Mouse (Mus musculus): ENCODE measurements around the gene Slc26a11. TPM values are rescaled to one million over a fixed set of nuclear protein-coding genes. Genes with fewer than 3 reads are reported as not detected.

The Slc26a11 gene
- polyA plus RNA-seq, 1 experiment from 2014 or later: 8.2 TPM

GRCm38 (mm10) chr11:119402501-119403160 is 47.3 kb downstream of the Slc26a11 start:
- Histone ChIP-seq H3K9ac (ENCODE audit: low read depth, low read length) (no peak overlapping the region), H3K27me3 (ENCODE audit: control insufficient read depth, insufficient read depth, low read length) (no peaks in the 10 kb centered on the region), H3K4me2 (replicated peaks; ENCODE audit: low read depth, low read length) (no peak overlapping the region), H3K4me1 (ENCODE audit: control insufficient read depth, insufficient read depth, low read length) (no peaks in the 10 kb centered on the region), H3K27ac (ENCODE audit: low read depth, low read length) (no peak overlapping the region), H3K9me3 (ENCODE audit: control insufficient read depth, low read length) (no peaks in the 10 kb centered on the region), H3K4me3 (ENCODE audit: low read length) (no peak overlapping the region), H3K36me3 (ENCODE audit: control insufficient read depth, insufficient read depth, low read length) (no peaks in the 10 kb centered on the region)
- WGBS: 52% methylated on average over 11 of the region's 11 CpGs
- no peak for ATAC-seq (ENCODE audit: low FRiP score, low TSS enrichment)

- no peaks in the 10 kb centered on the region for H3K36me3 ChIP-seq (ENCODE audit: control insufficient read depth, insufficient read depth, low read length)
- WGBS: 68% methylated on average over 5 of the region's 5 CpGs
- no peak overlapping the region for H3K4me3 ChIP-seq (ENCODE audit: low read length)
- no peak for ATAC-seq (ENCODE audit: low FRiP score, low TSS enrichment)
- no peaks in the 10 kb centered on the region for H3K27me3 ChIP-seq (ENCODE audit: control insufficient read depth, insufficient read depth, low read length)
- no peak overlapping the region for H3K27ac ChIP-seq (ENCODE audit: low read depth, low read length)
- H3K9ac ChIP-seq (ENCODE audit: low read depth, low read length): no peak overlapping the region
- no peak overlapping the region for H3K4me2 ChIP-seq (replicated peaks; ENCODE audit: low read depth, low read length)
- H3K4me1 ChIP-seq (ENCODE audit: control insufficient read depth, insufficient read depth, low read length): no peaks in the 10 kb centered on the region
- no peaks in the 10 kb centered on the region for H3K9me3 ChIP-seq (ENCODE audit: control insufficient read depth, low read length)
These were observed 49.3 kb downstream of the Slc26a11 start for GRCm38 (mm10) chr11:119404627-119405026.

- Histone ChIP-seq H3K27me3 (ENCODE audit: control insufficient read depth, insufficient read depth, low read length) (no peaks in the 10 kb centered on the region), H3K4me1 (ENCODE audit: control insufficient read depth, insufficient read depth, low read length) (no peaks in the 10 kb centered on the region), H3K36me3 (ENCODE audit: control insufficient read depth, insufficient read depth, low read length) (no peaks in the 10 kb centered on the region), H3K9ac (ENCODE audit: low read depth, low read length) (no peak overlapping the region), H3K27ac (ENCODE audit: low read depth, low read length) (no peak overlapping the region), H3K9me3 (ENCODE audit: control insufficient read depth, low read length) (no peaks in the 10 kb centered on the region), H3K4me3 (ENCODE audit: low read length) (no peak overlapping the region), H3K4me2 (replicated peaks; ENCODE audit: low read depth, low read length) (no peak overlapping the region)
- 92% methylated on average over 6 of the region's 6 CpGs for WGBS
- ATAC-seq (ENCODE audit: low FRiP score, low TSS enrichment): no peak
These were observed 52.0 kb downstream of the Slc26a11 start for GRCm38 (mm10) chr11:119407381-119407780.

GRCm38 (mm10) chr11:119407977-119408376 is 52.6 kb downstream of the Slc26a11 start:
- 56% methylated on average over 5 of the region's 5 CpGs for WGBS
- H3K27me3 ChIP-seq (ENCODE audit: control insufficient read depth, insufficient read depth, low read length): no peaks in the 10 kb centered on the region
- no peak overlapping the region for H3K9ac ChIP-seq (ENCODE audit: low read depth, low read length)
- H3K9me3 ChIP-seq (ENCODE audit: control insufficient read depth, low read length): no peaks in the 10 kb centered on the region
- H3K4me3 ChIP-seq (ENCODE audit: low read length): no peak overlapping the region
- H3K36me3 ChIP-seq (ENCODE audit: control insufficient read depth, insufficient read depth, low read length): no peaks in the 10 kb centered on the region
- no peak for ATAC-seq (ENCODE audit: low FRiP score, low TSS enrichment)
- H3K4me2 ChIP-seq (replicated peaks; ENCODE audit: low read depth, low read length): no peak overlapping the region
- H3K4me1 ChIP-seq (ENCODE audit: control insufficient read depth, insufficient read depth, low read length): no peaks in the 10 kb centered on the region
- no peak overlapping the region for H3K27ac ChIP-seq (ENCODE audit: low read depth, low read length)

GRCm38 (mm10) chr11:119419327-119420118 is 64.2 kb downstream of the Slc26a11 start:
- Histone ChIP-seq H3K4me2 (replicated peaks; ENCODE audit: low read depth, low read length) (no peak overlapping the region), H3K27ac (ENCODE audit: low read depth, low read length) (no peak overlapping the region), H3K27me3 (ENCODE audit: control insufficient read depth, insufficient read depth, low read length) (no peaks in the 10 kb centered on the region), H3K9me3 (ENCODE audit: control insufficient read depth, low read length) (no peaks in the 10 kb centered on the region), H3K4me1 (ENCODE audit: control insufficient read depth, insufficient read depth, low read length) (peaks cover 5% of the 10 kb centered on the region; the same call in 1 of the 2 replicates), H3K9ac (ENCODE audit: low read depth, low read length) (no peak overlapping the region), H3K4me3 (ENCODE audit: low read length) (no peak overlapping the region), H3K36me3 (ENCODE audit: control insufficient read depth, insufficient read depth, low read length) (peaks cover 11% of the 10 kb centered on the region; the same call in 1 of the 2 replicates)
- WGBS: 44% methylated on average over 16 of the region's 16 CpGs
- no peak for ATAC-seq (ENCODE audit: low FRiP score, low TSS enrichment)

GRCm38 (mm10) chr11:119420426-119420825 is 65.1 kb downstream of the Slc26a11 start:
- 85% methylated on average over 5 of the region's 5 CpGs for WGBS

GRCm38 (mm10) chr11:119427431-119427830 is 72.1 kb downstream of the Slc26a11 start:
- peaks cover 5% of the 10 kb centered on the region; the same call in 1 of the 2 replicates for H3K4me1 ChIP-seq (ENCODE audit: control insufficient read depth, insufficient read depth, low read length)
- peaks cover 7% of the 10 kb centered on the region; the same call in 1 of the 2 replicates for H3K36me3 ChIP-seq (ENCODE audit: control insufficient read depth, insufficient read depth, low read length)
- no peak overlapping the region for H3K4me3 ChIP-seq (ENCODE audit: low read length)
- no peaks in the 10 kb centered on the region for H3K27me3 ChIP-seq (ENCODE audit: control insufficient read depth, insufficient read depth, low read length)
- 81% methylated on average over 6 of the region's 6 CpGs for WGBS
- ATAC-seq (ENCODE audit: low FRiP score, low TSS enrichment): no peak
- no peak overlapping the region for H3K9ac ChIP-seq (ENCODE audit: low read depth, low read length)
- no peak overlapping the region for H3K27ac ChIP-seq (ENCODE audit: low read depth, low read length)
- no peaks in the 10 kb centered on the region for H3K9me3 ChIP-seq (ENCODE audit: control insufficient read depth, low read length)
- no peak overlapping the region for H3K4me2 ChIP-seq (replicated peaks; ENCODE audit: low read depth, low read length)

More at GRCm38 (mm10) chr11:119420426-119420825, 65.1 kb downstream of the Slc26a11 start:
- ATAC-seq (ENCODE audit: low FRiP score, low TSS enrichment): no peak
- Histone ChIP-seq H3K4me1 (ENCODE audit: control insufficient read depth, insufficient read depth, low read length) (peaks cover 5% of the 10 kb centered on the region; the same call in 1 of the 2 replicates), H3K27ac (ENCODE audit: low read depth, low read length) (no peak overlapping the region), H3K27me3 (ENCODE audit: control insufficient read depth, insufficient read depth, low read length) (no peaks in the 10 kb centered on the region), H3K36me3 (ENCODE audit: control insufficient read depth, insufficient read depth, low read length) (peaks cover 11% of the 10 kb centered on the region; the same call in 1 of the 2 replicates), H3K4me3 (ENCODE audit: low read length) (no peak overlapping the region), H3K4me2 (replicated peaks; ENCODE audit: low read depth, low read length) (no peak overlapping the region), H3K9ac (ENCODE audit: low read depth, low read length) (no peak overlapping the region), H3K9me3 (ENCODE audit: control insufficient read depth, low read length) (no peaks in the 10 kb centered on the region)

- Histone ChIP-seq H3K36me3 (ENCODE audit: control insufficient read depth, insufficient read depth, low read length) (peaks cover 4% of the 10 kb centered on the region; the same call in 1 of the 2 replicates), H3K4me2 (replicated peaks; ENCODE audit: low read depth, low read length) (peak overlapping the region; percentile 34; the same call in 1 of the 2 replicates), H3K27me3 (ENCODE audit: control insufficient read depth, insufficient read depth, low read length) (no peaks in the 10 kb centered on the region), H3K4me1 (ENCODE audit: control insufficient read depth, insufficient read depth, low read length) (peaks cover 5% of the 10 kb centered on the region; the same call in 1 of the 2 replicates), H3K27ac (ENCODE audit: low read depth, low read length) (no peak overlapping the region), H3K4me3 (ENCODE audit: low read length) (peak overlapping the region; percentile 20; the same call in 1 of the 2 replicates), H3K9ac (ENCODE audit: low read depth, low read length) (peak overlapping the region; percentile 23; the same call in 1 of the 2 replicates), H3K9me3 (ENCODE audit: control insufficient read depth, low read length) (no peaks in the 10 kb centered on the region)
- WGBS: 84% methylated on average over 5 of the region's 5 CpGs
- ATAC-seq (ENCODE audit: low FRiP score, low TSS enrichment): no peak
These were observed 72.6 kb downstream of the Slc26a11 start for GRCm38 (mm10) chr11:119427986-119428385.

Measured in kidney, embryonic 14.5 days (tissue).